Mouse (Mus musculus): ENCODE results near the gene Gnao1.
A peak's percentile ranks its signal among the peaks of the same experiment; 100 is the strongest.

The Gnao1 gene

GRCm38 (mm10) chr8:93809686-93810027, at the start of gene Gnao1:
TSS of gene Gnao1 (plus strand) at chr8:93809966.
- peak in 1 of 2 experiments; percentile 59 for DNase-seq (ENCODE audit: low spot score in 2 of 2)

GRCm38 (mm10) chr8:93777605-93778004, 32.2 kb upstream of the Gnao1 start:
- no peak for DNase-seq (ENCODE audit: low spot score in 2 of 2)

DNA sequence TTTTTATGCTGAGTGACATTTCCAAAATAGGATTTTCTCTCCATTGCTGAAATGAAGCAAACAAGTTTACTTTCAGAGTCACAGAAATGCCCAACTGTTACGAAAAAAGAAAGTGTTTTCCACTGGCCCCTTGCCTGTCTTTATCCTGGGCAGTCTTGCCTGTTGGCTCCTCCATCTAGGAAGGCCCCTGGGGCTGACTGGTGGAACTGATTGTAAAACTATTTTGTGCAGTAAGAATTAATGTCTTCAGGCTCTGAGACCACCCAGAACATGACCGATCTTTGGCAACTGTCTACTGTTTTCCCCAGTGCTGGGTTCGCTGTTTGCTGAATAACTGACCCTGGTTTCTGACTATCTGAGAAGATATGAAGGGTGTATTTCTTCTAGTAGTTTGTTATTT, 540 bp upstream of the Gnao1 start:
- DNase-seq (ENCODE audit: low spot score in 2 of 2) = no peak

GRCm38 (mm10) chr8:93810028-93810858, 477 bp downstream of the Gnao1 start:
- peak; percentile 79 to 81 for DNase-seq (ENCODE audit: low spot score in 2 of 2)

GRCm38 (mm10) chr8:93810859-93811602, 1.3 kb downstream of the Gnao1 start:
- no peak for DNase-seq (ENCODE audit: low spot score in 2 of 2)

DNA sequence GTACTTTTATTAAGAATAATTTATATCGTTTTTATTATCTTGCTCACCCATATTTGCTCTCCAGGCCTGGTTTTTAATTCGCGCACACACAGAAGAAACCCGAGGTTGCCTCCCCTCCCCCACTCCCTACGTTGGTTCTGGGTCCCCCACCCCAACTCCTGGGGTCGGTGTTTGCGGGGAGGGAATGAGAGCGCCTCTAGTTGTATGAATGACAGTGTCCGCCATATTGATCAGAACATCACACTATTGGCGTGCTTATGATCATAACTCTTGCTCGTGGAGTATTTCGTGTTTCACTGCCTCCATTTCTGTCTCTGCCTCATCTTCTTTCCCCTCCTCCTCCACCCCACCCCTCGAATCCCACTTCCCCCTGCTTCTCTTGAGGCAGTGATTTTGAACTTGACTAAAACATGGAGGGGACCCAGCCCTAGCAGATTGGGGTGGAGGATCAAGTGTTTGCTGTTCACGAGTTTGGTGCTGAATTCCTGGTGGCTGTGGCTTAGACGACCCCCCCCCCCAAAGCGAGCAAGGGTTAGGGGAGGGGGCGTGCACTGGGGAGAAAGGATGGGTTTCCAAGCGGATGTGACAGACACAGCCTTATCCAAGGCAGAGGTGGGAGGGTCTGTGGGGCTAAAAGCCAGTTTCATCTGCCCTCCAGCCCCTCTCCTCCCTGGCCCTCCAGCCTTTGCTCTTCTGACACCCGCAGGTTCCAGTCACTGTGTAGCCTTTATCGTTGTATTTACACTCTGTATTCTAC, 2.1 kb downstream of the Gnao1 start:
- DNase-seq (ENCODE audit: low spot score in 2 of 2) = peak in 1 of 2 experiments; percentile 57

- DNase-seq (ENCODE audit: low spot score in 2 of 2) = peak in 1 of 2 experiments; percentile 36
Measured at GRCm38 (mm10) chr8:93812566-93813404, 3.0 kb downstream of the Gnao1 start.

DNA sequence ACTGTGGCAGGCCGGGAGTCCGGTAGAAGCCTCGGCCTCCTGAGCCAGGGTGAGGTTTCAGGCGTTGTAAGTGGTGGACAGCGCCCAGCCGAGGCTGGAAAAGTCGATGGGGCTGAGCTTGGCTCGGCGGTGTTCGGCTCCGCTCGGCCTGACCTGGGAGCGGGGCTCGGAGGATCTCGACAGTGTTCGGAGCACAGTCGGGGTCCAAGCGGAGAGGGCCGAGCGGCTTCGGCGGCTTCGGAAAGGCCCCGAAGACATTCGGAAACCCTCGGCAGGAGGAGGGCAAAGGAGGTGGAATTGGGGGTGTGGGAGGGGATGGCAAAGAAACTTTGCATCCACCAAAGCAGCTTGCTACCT, 3.6 kb downstream of the Gnao1 start:
- peak; percentile 79 to 84 for DNase-seq (ENCODE audit: low spot score in 2 of 2)

DNA sequence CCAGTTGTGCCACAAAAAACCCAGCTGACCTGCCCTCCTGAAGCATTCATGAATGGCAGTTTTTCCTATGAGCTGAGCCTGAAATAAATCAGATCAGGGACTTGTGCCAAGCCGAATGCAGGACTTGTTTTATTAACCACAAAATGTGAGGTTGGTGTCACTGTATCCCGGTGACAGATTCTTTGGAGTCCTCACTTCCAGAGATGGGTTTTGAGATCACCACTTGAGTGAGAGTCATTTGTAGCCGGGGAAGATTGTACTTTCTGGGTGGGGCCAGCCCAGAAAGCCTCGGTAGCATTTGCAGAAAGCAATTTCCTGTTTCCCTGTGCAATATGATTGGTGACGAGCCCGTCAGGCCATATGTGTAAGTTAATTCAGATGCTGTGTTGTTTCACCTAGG, 4.5 kb downstream of the Gnao1 start:
- DNase-seq (ENCODE audit: low spot score in 2 of 2) = peak in 1 of 2 experiments; percentile 52

GRCm38 (mm10) chr8:93816226-93816625, 6.5 kb downstream of the Gnao1 start:
- no peak for DNase-seq (ENCODE audit: low spot score in 2 of 2)

GRCm38 (mm10) chr8:93817366-93817765, 7.6 kb downstream of the Gnao1 start:
- no peak for DNase-seq (ENCODE audit: low spot score in 2 of 2)

GRCm38 (mm10) chr8:93819929-93820328, 10.2 kb downstream of the Gnao1 start:
- peak; percentile 21 to 22 for DNase-seq (ENCODE audit: low spot score in 2 of 2)

- peak in 1 of 2 experiments; percentile 1 for DNase-seq (ENCODE audit: low spot score in 2 of 2)
Measured at GRCm38 (mm10) chr8:93821327-93821726, 11.6 kb downstream of the Gnao1 start.

DNA sequence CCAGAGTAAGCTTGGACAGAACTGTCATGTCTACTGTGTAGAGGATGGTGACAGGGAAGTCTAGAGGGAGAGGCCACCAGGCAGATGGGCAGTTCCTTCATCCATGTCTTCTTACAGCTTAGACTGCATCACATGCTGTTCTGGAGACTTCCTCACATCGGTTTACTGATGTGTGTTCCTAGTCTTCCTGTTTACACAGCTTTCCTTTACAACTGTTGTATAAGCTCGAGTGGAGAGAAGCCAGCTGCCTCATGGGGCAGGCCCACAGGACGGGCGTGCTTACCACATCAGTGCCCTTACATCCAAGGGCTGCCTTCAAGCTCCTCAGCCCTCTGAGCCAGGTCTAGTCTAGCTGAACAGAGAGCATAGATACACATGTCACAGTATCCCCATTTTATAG, 15.6 kb downstream of the Gnao1 start:
- no peak for DNase-seq (ENCODE audit: low spot score in 2 of 2)

- no peak for DNase-seq (ENCODE audit: low spot score in 2 of 2)
Measured at GRCm38 (mm10) chr8:93830626-93831025, 20.9 kb downstream of the Gnao1 start.

GRCm38 (mm10) chr8:93835771-93836170, 26.0 kb downstream of the Gnao1 start:
- no peak for DNase-seq (ENCODE audit: low spot score in 2 of 2)

DNA sequence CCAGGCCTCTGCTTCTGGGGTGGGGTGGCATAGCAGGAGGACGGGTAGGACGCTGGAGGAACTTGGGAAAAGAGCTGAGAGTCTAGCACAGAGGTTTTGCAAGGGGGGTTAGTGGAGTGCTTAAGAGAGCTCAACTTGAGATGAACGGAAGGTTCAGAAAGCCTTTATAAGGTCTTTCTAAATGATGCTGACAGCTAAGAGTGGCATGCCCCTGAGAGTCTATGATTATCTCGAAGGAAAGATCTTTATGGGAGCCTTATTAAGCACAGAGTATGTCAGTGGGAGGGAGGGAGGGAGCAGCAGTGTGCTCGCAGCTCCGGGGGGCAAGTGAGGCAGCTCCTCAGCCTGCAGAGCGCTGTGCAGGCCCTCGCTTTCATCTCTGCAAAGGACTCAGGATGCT, 29.3 kb downstream of the Gnao1 start:
- no peak for DNase-seq (ENCODE audit: low spot score in 2 of 2)

GRCm38 (mm10) chr8:93840486-93840885, 30.7 kb downstream of the Gnao1 start:
- DNase-seq (ENCODE audit: low spot score in 2 of 2) = no peak

DNA sequence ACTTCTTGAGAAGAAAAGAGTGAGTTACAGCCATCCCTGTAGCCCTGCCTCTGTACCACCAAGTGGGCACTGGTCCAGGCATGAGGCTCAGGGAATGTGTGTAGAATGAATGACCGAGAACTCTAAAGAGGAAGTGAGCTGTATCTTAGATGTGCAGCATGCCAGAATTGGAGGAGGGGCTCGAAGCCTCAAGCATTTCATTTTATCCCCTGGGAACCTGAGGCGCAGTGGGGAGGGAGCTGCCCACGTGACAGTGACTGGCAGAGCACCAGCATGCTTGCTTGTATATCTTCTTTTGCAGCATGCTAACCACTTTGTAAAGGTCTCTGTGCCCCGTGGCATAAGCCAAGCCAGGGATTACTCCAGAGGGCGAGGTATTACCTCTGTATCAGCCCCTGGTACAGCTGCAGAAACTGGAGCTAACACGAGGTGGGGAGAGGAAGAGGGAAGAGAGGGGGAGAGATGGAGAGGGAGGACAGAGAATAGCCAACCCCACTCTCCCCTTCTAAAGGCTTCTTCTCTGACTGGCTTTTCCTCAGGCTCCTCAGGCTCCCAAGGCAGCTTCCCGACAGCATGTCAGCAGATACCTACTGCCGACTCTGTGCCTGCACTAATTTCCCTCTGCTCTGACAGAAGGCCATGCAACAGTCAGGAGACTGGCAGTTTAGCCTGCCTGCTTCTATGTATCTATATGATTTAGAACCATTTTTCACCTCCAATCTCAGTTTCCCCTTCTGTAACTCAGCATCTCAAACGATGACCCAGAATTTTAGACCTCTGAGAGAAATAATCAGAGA, 31.4 kb downstream of the Gnao1 start:
- peak; percentile 51 to 66 for DNase-seq (ENCODE audit: low spot score in 2 of 2)

GRCm38 (mm10) chr8:93842574-93842973, 32.8 kb downstream of the Gnao1 start:
- no peak for DNase-seq (ENCODE audit: low spot score in 2 of 2)
